Mouse (Mus musculus) telencephalon, adult 2 months (tissue): ENCODE data around the gene Muc1.

ENCODE experiments used
- DNase-seq: peaks from one replicate; pipeline ENCODE4 v3.0.0-alpha.2; 2011; ENCODE audit warnings: low read depth, low spot score

Gene Muc1

DNA sequence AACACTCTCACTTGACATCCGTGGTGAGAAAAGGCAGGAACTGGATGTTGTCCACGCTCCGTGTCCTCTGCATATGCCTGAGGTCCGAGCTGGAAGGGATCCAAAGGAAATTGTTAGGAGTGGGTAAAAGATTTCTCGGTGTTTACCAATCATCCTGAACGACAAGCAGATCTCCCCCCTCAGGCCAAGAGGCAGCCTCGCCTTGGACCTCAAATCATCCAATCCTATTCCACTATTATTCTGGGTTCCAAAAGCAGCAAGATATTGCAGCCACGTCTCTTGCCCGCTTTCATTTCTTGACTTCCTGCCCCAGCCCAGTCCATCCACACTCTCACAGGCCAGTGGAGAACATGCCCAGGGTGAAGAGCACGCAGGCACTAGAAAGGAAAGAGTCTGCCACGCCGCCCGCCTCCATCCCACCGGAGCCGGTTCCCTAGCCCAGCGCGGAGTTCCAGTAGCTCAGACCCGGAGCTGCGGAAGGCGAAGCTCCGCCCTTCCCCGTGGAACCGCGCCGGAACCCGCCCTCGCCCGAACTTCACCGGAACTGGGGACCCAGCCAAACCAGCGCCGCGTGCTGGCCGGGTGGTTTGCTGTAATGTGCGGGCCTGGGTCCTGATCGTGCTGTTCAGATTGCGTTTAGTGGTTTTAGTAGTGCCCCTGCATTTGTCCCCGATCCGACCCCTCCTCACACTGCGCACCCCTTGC lies 41.3 kb downstream of the Muc1 start, which contains the start of gene Slc50a1:
Gene Slc50a1, minus strand, starts transcription at position 520 of the 705 bp plus-strand sequence.
- DNase-seq, result no peak

DNA sequence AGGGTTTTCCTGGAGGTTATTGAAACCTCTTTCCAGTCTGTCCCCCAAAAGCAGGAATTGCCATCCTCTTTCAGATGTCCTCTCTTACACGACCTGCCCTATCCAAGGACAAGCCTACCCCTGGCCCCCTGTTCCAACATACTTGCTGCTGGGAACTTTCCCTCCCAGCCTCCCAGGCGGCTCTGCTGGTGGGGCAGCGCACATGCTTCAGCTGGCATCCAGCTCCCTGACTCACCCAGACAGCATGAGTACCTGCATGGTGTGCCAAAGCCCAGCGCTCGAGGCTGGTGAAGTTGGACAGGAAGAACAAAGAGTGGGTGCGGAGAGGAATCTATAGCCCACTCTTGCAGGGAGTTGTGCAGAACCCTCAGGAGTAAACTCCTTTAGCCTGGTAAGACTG lies 42.0 kb downstream of the Muc1 start:
- no peak for DNase-seq

DNA sequence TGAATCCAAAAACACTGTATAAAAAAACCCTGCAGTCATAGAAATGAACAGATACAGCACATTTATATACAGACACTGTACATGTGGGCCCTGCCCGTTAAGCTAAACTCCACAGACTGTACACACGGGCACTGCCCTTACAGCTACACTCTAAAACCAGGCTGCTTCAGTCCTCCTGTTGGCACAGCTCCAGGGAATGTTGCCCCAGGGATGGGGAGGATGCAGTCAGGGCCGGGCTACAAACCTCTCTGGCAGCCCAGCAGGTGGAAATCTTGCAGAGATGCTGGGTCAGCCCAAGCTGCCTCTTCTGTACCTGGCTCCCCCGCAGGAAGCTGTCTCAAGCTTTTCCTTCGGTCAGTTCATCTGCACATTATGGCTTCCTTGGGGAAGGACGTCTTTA lies 42.9 kb downstream of the Muc1 start:
- no peak for DNase-seq

DNA sequence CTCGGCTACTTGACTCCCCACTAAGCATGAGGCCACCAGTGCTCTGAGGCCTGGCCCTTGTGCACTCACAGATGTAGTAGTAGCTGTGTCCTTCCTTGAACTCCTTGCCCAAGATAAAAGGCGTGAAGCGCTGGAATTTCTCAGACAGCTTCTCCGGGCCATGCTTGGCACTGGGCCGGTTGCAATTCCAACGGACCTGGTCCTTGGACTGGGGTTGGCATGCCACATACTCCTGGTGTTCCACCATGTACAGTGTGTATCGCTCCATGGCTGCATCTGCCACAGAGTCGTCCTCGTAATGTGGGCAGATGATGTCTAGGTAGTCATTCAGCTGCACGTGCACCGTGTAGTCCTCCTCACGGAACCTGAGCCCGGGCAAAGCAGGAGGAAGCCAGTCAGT lies 47.2 kb downstream of the Muc1 start:
- DNase-seq, result no peak

DNA sequence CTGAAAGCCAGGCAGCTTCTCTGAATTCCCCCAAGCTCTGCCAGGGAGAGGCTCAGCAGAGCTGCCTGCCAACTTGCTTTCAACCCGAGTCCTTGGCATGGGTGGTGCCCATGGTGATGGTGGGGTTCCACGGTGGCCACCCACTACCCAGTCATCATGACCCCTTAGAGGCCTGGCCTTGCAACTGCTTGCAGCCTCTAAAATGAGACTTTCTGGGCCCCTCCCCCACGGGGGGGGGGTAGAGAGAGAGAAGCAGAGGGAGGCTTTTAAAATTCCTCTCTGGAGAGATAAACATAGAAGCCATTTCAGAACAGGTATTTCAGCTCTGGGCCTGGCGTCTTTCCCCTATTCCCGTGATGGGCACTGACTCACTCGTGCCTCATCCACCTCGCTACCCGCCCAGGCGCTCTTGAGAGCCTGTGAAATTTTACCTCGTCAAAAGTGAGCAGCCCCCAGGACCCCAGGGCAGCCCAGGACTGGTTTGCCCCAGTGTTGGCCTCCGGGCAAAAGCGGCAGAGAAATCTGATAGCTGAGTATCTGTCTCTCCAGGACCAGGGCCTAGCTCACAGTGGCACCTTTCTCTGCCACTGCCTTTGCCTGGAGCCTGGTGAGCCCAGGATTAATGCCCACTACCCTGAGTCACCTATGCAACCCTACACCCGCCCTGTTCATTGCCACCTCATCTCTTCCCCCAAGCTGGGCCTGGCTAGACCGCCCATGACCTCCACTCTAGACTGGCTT lies 48.6 kb downstream of the Muc1 start:
- no peak for DNase-seq

DNA sequence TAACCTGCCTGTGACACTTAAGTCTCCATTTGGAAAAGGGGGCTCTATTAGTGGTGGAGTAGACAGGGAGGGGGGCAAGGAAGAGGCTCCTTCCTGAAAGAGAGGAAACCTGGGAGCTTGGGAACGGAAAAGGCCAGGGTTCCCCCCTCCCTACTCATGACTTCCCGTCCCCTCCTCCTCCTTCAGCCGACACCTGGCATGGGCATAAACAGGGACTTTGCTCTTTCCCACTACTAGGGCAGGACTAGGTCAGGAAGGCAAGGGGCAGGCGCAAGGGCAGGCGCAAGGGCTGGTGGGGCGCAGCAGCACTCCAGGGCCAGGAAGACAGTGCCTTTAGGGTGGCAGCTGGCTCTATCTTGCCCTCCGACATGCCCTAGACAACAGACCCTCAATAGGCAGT lies 49.2 kb downstream of the Muc1 start:
- no peak for DNase-seq

DNA sequence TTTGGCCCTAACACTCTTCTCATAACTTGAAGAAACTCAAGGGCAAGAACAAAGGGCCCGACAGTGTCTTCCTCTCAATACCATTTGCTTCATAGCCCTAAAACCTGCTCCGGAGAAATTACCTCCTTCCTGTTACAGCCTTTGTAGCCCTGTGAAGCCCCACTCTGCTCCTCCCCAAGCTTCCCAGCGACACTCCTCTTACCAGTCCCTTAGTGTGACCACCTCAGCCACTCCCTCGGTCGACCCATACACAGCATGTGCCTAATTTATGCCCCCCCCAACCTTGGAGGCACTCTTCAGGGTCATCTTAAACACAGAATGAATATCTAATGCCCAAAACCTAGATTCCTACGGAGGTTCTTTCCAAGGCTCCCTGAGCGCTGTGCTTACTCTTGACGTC lies 49.8 kb downstream of the Muc1 start:
- no peak for DNase-seq

DNA sequence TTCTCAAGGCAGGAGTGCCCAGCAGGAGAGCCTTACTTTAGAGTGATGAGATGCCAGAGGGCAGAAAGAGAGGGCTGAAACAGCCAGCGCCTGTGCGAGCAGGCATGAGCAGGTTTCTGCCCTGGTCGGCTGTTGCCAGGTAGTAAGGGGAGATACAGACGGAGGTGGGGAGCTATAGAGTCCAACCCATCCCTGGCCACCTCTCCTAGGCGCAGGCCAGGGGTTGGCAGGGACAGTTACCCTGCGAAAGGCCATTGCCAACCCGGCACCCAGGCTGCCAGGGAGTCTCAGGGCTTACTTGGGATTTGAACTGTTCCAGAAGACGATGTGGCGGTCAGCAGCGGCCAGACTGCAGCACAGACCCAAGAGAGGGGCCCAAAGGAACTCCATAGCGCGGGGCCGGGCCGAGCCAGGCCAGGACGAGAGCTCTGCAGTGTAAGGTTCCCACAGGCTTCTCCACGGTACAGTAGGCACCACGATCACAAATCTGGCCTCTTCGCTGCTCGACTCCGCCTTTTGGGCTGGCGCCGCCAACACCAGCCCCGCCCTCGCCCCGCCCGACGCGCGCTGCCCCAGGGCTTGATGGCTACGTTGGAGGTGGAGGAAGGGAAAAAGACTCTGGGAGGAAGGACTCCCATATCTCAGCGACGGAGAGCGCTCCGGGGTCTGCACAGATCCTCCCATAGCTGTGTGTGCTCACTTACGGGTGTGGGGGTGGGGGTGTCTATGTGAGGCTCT lies 50.5 kb downstream of the Muc1 start:
- no peak for DNase-seq

DNA sequence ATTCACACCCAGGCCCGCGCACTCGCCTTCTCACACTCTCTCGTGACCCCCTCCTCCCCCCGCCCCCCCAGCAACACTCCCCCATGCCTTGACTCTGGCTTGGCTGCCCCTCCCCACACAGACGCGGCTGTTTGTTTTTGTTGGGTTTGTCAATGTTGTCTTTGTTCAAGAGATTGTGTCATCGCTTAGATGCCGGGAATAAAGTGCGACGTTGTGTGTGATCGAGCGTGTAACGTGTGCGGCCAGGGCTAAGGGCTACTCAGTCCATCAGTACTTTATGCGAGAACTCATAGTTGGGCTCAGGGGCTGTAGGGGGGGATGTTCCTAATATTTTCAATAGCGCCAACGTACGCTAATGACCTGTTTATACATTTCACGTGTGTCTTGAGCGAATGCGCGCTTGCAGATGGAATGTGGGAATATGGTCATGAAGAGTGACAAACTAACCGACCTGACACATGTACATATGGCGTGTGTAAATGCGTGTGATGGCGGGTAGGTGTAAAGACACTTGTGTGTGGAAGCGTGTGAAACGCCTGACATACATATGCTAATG lies 51.3 kb downstream of the Muc1 start:
- DNase-seq, result no peak

DNA sequence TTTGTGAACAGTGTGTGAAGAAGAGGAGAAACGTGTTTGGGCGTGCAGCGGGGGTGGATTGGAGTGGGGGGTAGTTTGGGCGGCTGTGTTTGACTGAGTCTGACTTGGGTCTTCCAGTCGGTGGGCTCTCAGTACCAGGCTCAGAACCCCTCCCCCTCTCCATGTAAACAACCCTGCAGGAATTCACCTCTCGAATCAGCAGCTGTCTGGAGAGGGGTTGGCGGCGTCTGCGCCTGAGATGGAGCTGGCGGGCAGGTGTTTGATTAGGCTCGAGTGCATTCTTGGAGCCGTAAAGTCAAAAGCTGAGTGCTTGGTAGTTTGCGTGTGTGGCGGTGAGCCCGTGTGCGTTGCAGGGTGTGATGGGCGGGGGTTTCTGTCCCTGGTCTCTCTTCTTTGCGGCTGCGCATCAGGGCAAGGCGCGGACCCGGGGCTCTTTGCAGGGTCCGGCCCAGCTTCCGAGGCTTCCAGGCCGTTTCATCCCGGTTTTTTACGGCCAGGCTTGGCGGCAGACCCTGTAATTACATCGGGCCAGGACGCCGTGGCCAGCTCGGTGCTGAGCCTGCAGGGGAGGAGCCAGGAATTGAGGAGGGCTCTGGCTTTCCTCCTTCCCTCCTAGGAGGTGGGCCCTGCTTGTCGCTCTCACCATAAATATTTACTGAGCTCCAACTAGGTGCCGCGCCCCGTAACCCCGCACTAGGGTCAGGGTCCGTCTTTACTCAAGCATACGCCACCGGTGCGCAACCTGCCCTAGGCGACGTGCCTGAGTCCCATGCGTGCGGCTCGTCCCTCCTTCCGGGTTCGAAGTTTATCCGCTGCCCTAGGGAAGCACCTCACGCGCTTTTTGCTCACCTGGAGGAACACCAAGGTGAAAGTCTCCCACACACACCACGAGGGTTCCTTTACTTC lies 52.0 kb downstream of the Muc1 start, which contains the start of gene Efna1:
Gene Efna1, minus strand, starts transcription at position 537 of the 906 bp plus-strand sequence.
- no peak for DNase-seq

DNA sequence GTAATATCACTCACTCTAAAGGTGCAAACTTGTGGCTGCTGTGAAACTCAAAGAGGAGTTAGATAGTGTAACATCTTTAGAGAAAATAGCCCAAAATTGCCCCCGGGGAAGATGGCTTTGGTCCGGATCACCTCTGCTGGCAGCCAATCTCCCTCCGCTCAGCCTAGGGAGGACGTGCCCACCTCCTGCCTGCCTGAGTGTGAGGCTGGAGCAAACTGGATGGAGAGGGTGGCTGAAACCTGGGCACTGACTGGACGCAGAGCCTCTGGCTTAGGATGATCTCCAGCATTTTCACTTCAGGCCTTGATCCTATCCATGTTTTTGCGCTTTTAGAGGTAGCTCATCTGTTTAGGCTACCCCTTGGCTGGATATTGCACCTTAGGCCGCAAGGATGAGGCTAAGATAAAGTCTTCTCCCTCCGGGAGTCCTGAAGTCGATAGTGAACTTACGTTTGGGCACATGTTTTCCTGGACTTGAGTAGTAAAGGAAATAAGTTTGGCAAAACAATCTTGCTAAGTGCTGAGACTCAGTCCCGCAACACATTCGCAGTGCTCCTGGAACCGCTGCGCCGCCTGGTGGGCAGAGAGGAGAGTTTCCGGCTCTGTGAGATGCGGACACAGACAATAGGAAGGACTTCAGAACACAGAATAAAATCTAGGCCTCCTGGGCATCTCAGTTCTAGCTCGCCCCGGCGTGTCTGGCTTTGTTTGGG lies 52.9 kb downstream of the Muc1 start:
- no peak for DNase-seq

DNA sequence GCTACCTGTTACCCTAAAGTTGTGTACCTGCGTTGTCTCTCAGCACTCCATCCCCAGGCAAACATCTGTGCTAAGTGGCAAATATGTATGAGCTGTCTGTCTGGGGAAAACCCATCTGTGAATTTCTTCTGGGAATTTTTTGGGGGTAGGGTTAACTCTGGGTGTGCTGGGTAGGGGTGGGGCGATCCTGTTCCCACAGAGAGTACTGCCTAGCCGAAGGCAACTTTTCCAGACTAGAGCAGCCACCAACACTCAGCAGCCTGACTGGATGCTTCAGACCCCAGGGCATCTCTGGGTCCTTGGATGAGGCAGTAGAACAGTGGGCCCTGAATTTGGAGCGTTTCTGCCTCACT lies 53.4 kb downstream of the Muc1 start:
- no peak for DNase-seq
